Mouse (Mus musculus): ENCODE results near the gene Memo1.
"Not testable (repeated sequence)": the region's sequence is repeated elsewhere in the genome, so short reads cannot be mapped to it uniquely, and the experiment has no call there.

DNA sequence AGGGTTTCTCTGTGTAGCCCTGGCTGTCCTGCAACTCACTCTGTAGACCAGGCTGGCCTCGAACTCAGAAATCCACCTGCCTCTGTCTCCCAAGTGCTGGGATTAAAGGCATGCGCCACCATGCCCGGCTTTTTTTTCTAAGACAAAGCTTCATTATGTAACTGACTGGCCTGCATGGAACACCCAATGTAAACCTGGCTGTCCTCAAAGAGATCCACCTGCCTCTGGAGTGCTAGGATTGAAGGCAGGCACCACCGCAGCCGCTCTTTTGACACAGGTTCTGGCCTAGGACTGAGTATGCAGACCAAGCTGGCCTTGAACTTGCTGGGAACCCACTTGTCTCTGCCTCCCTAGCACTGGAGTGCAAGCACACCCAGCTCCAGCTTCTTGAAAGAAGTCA is 1.7 kb upstream of the Memo1 start:
- TF ChIP-seq CTCF (IDR thresholded peaks at IDR 0.05; ENCODE audit: low read depth); EP300 (optimal IDR thresholded peaks at IDR 0.05): not testable (repeated sequence)
